Mouse (Mus musculus): Measurements from ENCODE around the gene Otulin. TPM values are rescaled to one million over a fixed set of nuclear protein-coding genes. Genes with fewer than 3 reads are reported as not detected.

Otulin gene
- 25.0 and 28.3 TPM in 2 replicates for polyA plus RNA-seq (2016; fragmentation: Nextera tagmentation; extraction: Ambion mirVana)

DNA sequence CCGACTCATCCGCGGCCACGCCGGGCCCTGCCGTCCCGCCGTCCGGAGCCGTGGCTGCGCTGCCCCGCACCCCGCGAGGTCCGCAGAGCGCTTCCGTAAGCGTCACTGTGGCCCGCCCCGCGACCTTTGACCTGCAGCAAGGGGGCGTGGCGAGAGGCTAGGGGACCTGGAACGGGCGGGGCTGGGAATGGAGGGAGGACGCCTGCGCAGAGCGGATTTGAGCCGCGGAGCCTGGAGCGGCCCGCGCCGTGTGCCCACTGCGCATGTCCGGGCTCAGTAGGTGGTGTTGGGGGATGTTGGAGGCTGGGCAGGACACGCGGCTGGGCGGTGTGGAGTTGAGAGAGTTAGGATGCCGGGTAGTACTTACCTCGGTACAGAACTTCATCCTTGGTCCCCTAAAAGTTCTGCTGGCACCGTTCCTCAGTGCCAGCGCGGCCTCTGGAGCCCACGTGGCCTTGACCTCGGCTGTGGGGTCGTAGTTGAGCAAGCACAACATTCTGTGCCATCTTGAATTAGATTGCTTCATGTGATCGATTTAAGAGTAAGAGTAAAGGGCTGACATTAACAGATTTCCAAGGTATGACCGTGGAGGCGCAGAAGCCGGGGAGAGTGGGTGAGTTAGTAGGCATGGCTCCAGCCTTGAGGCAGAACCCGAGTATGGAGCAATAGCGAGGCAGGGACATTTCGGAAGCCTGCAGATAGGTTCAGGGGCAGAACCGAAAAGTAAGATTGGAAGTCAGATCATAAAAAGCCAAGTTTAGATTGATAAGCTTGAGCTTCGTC lies at the start of gene Otulin:
Otulin (minus strand) TSS at position 93 of the 783 bp plus-strand sequence.
- peak within 1 kb of the TSS; percentile 84 for H3K4me3 ChIP-seq
- H3K9me3 ChIP-seq, result no peaks in the 10 kb centered on the region
- peaks cover 6% of the 10 kb centered on the region; the same call in 1 of the 2 replicates for H3K36me3 ChIP-seq
- peak within 1 kb of the TSS; percentile 89 for H3K27ac ChIP-seq
- peaks cover 33% of the 10 kb centered on the region for H3K4me1 ChIP-seq
- 6% methylated on average over 56 of the region's 56 CpGs for WGBS
- no peaks in the 10 kb centered on the region for H3K27me3 ChIP-seq (ENCODE audit: insufficient read depth, poor library complexity, severe bottlenecking)
- peak; percentile 98 for DNase-seq (ENCODE audit: low spot score)

DNA sequence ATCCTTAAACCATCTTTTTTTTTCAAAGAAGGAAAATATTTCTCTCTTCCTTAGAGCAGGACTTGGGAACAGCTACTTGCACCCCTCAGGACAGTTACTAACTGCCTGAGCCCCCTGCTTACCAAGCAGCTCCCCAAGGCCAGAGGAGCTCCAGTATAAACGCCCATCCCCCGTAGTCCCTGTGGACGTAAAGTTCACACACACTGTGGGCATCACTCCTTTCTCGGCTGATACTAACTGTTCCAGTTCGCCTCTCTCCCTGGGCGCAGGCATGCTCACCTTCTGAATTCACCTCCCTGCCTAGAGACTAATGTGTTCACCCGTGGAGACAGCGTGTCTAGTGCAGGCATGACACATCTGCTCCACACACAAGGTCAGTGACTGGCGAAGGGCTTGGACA lies 48.0 kb upstream of the Otulin start:
- peaks cover 25% of the 10 kb centered on the region for H3K4me1 ChIP-seq
- peaks cover 16% of the 10 kb centered on the region for H3K27me3 ChIP-seq (ENCODE audit: insufficient read depth, poor library complexity, severe bottlenecking)
- no peak overlapping the region for H3K27ac ChIP-seq
- DNase-seq (ENCODE audit: low spot score), result no peak
- WGBS, result 84% methylated on average over 9 of the region's 9 CpGs
- no peaks in the 10 kb centered on the region for H3K9me3 ChIP-seq
- no peaks in the 10 kb centered on the region for H3K36me3 ChIP-seq
- H3K4me3 ChIP-seq, result no peak overlapping the region

DNA sequence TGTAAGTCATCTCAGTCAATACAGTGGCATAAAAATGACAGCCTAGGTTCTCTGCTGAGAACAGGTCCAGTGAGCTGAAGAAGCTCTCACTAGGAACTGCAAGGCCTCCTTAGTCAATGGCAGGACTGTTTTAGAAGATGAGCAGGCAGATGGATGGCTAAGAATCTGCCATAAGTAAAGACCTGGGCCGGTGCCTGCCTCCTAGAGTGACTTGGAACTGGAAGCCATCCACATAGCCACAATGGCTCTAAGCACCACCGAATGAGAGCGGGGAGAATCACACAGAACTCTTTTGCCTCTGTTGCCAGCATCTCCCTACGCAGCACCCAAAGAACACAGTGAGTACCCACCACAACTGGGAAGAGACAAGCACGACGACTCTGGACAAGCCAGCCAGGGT lies 47.3 kb upstream of the Otulin start:
- H3K9me3 ChIP-seq, result no peaks in the 10 kb centered on the region
- no peak overlapping the region for H3K27ac ChIP-seq
- peaks cover 16% of the 10 kb centered on the region for H3K27me3 ChIP-seq (ENCODE audit: insufficient read depth, poor library complexity, severe bottlenecking)
- H3K4me3 ChIP-seq, result no peak overlapping the region
- H3K36me3 ChIP-seq, result no peaks in the 10 kb centered on the region
- WGBS, result 86% methylated on average over 6 of the region's 6 CpGs
- no peak for DNase-seq (ENCODE audit: low spot score)
- peaks cover 25% of the 10 kb centered on the region for H3K4me1 ChIP-seq

DNA sequence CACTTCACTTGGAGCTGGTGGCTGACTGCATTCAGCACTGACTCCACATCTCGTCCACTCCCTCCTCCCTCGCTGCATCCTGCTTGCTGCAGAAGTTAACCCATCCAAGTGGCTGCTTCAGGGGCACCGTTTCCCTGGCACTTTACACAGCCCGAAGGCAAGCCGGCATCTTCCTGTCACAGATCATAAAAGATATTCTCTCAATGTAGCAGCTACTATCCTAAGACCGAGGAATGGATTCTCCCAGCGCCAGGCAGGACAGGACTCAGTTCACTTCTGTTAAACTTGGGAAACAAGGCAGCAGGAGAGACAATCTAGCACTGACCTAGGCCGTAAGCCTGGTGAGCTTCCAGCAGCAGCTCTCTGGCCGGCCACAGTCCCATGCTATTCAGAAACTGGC lies 45.7 kb upstream of the Otulin start:
- H3K4me3 ChIP-seq, result no peak overlapping the region

DNA sequence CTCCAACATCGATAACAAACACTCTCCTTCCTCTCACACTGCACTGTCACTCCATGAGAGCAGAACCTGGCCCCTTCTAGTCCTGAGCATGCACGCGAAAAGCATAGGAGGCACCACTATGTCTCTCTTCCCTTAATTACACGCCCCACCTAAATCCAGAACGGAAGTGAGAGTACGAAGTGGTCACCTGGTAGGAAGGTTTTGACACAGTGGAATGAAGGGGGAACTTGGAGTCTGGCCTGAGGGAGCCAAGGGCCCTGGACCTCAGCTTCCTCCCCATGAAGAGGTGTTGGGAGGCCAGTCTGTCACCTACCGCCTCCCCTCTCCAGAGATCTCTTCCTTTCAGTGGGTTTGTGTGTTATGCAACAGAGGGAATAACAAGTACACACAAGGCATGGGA lies 44.6 kb upstream of the Otulin start:
- H3K27ac ChIP-seq, result no peak overlapping the region
- no peak for DNase-seq (ENCODE audit: low spot score)
- no peaks in the 10 kb centered on the region for H3K9me3 ChIP-seq
- H3K27me3 ChIP-seq (ENCODE audit: insufficient read depth, poor library complexity, severe bottlenecking), result peaks cover 9% of the 10 kb centered on the region
- H3K36me3 ChIP-seq, result no peaks in the 10 kb centered on the region
- 82% methylated on average over 7 of the region's 7 CpGs for WGBS
- peaks cover 21% of the 10 kb centered on the region for H3K4me1 ChIP-seq
- no peak overlapping the region for H3K4me3 ChIP-seq

More for the DNA sequence above, 45.7 kb upstream of the Otulin start:
- H3K36me3 ChIP-seq, result no peaks in the 10 kb centered on the region
- no peak for DNase-seq (ENCODE audit: low spot score)
- H3K27me3 ChIP-seq (ENCODE audit: insufficient read depth, poor library complexity, severe bottlenecking), result peaks cover 16% of the 10 kb centered on the region
- no peak overlapping the region for H3K27ac ChIP-seq
- H3K9me3 ChIP-seq, result no peaks in the 10 kb centered on the region
- H3K4me1 ChIP-seq, result peaks cover 28% of the 10 kb centered on the region
- WGBS, result 55% methylated on average over 9 of the region's 9 CpGs

DNA sequence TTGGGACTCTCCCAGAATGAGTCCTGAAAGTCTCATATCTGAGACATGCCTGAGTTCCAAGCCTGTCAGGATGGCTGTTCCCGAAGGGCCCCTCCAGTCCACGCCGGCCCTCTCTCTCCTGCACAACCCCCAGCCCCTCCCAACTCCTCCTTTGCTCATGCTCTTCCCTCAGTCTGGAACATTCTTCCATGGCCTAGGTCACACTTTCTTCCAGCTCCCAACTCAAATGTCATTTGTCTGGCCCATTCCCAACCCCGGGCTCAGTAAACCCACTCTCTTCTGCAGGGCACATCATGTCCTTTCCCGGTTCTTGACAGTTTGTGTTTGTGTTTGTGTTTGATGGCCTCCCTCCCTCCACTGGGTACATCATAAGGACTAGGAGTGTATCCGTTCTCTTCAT lies 43.5 kb upstream of the Otulin start:
- H3K27me3 ChIP-seq (ENCODE audit: insufficient read depth, poor library complexity, severe bottlenecking), result peaks cover 5% of the 10 kb centered on the region; the same call in 1 of the 2 replicates
- DNase-seq (ENCODE audit: low spot score), result no peak
- H3K4me1 ChIP-seq, result peaks cover 21% of the 10 kb centered on the region
- H3K4me3 ChIP-seq, result no peak overlapping the region
- WGBS, result 73% methylated on average over 6 of the region's 6 CpGs
- H3K36me3 ChIP-seq, result no peaks in the 10 kb centered on the region
- H3K27ac ChIP-seq, result no peak overlapping the region
- no peaks in the 10 kb centered on the region for H3K9me3 ChIP-seq

DNA sequence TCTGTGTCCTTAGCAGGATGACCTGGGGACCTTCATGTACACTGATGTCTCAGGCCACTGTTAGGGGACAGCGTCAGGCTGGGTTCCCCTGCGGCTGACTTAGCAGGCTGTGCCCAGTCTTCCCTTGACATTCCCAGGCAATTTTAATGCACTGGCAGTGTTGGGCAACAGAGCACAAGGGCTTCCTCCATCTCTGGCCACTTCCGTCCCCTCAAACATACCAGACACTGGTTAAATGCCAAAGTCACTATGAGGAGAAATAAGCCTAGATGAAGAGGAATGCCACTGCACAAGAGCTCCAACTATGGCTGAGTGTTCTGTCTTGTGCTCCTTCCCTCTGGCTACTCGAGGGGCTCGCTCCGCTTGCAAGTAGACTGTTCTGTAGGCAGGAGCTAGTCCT lies 42.7 kb upstream of the Otulin start:
- Histone ChIP-seq H3K27ac (no peak overlapping the region), H3K4me1 (peaks cover 21% of the 10 kb centered on the region), H3K4me3 (no peak overlapping the region), H3K27me3 (ENCODE audit: insufficient read depth, poor library complexity, severe bottlenecking) (no peaks in the 10 kb centered on the region), H3K36me3 (no peaks in the 10 kb centered on the region), H3K9me3 (no peaks in the 10 kb centered on the region)
- 82% methylated on average over 6 of the region's 6 CpGs for WGBS
- DNase-seq (ENCODE audit: low spot score), result no peak

DNA sequence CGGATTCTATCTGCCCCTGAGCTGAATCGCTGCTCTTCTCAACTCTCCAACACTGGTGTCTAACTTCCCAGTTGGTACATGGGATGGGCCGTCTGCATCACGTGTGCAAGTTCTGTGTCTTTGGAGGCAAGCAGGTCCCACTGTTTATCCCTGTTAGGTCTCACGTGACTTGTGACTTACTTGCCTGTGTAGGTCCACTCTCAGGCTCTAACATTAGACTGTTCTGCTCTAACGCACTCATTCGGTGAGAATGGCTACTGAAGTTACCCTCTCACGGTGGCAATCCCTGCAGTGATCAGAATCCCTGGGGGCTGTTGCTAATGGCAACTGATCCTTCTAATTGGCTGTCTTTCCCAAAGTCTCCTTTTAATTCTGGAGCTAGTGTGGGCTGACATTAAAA lies 41.8 kb upstream of the Otulin start:
- Histone ChIP-seq H3K27me3 (ENCODE audit: insufficient read depth, poor library complexity, severe bottlenecking) (no peaks in the 10 kb centered on the region), H3K36me3 (no peaks in the 10 kb centered on the region), H3K4me1 (peaks cover 21% of the 10 kb centered on the region), H3K4me3 (no peak overlapping the region), H3K9me3 (no peaks in the 10 kb centered on the region), H3K27ac (no peak overlapping the region)
- WGBS, result 73% methylated on average over 8 of the region's 8 CpGs
- DNase-seq (ENCODE audit: low spot score), result no peak

DNA sequence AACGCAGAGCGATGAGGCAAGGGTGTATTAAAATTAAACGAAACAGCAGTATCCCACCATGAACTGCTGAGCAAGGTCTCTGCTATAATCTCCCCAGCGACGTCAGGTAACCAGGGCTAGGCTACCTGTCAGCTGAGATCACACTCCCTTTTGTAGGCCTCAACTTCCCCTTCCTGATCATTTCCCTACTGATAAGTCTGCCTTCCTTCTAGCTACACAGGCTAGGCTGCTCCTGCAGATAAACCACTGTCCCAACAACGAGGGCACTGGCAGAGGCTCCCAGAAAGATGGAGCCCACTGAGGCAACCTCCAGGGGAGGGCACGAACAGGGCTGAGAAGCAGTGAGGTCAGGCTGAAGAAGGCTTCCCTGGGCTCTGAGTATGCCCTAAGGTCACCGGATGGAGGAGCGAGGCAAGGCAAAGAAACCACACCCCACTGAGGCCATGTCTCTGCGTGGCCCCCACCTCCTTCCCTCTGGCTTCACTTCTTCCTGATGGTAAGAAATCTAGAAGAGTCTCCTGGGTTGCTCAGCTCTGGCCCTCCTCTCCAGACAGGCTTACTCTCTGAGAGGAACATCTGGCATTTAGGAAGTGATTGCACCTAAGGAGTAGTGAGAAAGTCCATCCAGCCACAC lies 41.2 kb upstream of the Otulin start:
- Histone ChIP-seq H3K27me3 (ENCODE audit: insufficient read depth, poor library complexity, severe bottlenecking) (no peaks in the 10 kb centered on the region), H3K27ac (no peak overlapping the region), H3K36me3 (no peaks in the 10 kb centered on the region), H3K4me1 (peaks cover 18% of the 10 kb centered on the region), H3K4me3 (no peak overlapping the region), H3K9me3 (no peaks in the 10 kb centered on the region)
- 83% methylated on average over 10 of the region's 10 CpGs for WGBS
- no peak for DNase-seq (ENCODE audit: low spot score)

DNA sequence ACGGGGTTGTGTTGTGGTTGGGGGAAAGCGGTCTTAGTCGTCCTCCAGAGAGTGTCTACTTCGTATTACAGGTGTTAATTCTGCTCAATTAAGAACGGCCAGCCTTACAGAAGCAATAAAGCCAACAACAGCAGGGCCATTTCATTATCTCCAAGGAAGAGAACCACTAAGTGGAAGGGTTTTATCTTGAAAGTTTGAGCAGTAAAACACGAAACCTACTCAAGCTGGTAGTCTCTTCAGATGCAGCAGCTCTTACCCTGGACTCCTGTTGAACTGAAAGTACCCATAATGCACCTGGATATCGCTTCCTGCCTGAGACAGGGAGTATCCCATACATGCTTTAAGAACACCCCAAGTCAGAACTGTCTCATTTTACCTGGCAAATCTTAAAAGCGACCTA lies 40.2 kb upstream of the Otulin start:
- H3K4me3 ChIP-seq, result no peak overlapping the region
- no peaks in the 10 kb centered on the region for H3K36me3 ChIP-seq
- no peak for DNase-seq (ENCODE audit: low spot score)
- WGBS, result 81% methylated on average over 8 of the region's 8 CpGs
- H3K9me3 ChIP-seq, result no peaks in the 10 kb centered on the region
- H3K27ac ChIP-seq, result no peak overlapping the region
- peaks cover 9% of the 10 kb centered on the region; the same call in 1 of the 2 replicates for H3K4me1 ChIP-seq
- H3K27me3 ChIP-seq (ENCODE audit: insufficient read depth, poor library complexity, severe bottlenecking), result no peaks in the 10 kb centered on the region

DNA sequence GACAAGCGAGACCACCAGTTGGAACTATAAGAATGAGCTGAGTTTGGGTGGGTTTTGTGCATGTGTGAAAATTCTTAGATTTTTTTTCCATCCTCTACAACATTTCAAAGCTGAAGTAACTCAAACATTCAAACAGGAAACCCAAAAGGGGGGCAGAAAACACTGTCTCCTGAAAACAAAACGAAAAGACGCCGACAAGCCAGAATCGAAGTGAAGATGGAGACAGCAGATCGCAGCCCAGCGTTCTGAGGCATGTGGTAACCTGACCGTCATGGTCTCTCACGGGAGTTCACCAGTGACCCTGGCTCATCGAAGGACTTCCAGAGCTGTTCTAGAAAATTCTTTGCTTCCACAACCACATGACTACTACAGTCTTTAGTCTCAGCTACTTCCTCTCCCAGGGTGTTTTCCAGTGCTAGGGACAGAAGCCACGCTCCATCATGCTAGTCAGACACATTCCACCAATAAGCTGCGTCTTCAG lies 39.5 kb upstream of the Otulin start:
- DNase-seq (ENCODE audit: low spot score), result no peak
- WGBS, result 85% methylated on average over 12 of the region's 12 CpGs

DNA sequence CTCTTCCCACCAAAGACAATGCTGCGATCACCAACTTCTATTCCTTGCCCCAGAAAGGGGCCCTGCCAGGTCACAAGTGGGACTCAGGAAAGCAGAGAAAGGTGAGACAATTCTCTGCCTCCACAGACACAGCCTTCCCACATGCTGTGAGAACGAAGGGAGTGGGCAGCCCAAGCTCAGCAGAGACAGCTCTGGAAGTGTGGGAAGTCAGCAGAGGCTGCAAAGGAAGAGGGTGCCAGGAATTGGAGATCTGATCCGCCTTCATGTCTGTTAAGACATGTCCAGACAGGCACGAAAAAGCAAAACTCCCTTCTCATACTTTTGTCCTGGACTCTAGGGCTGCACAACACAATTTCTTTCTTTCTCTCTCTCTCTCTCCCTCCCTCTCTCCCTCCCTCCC lies 38.8 kb upstream of the Otulin start:
- Histone ChIP-seq H3K4me1 (peaks cover 3% of the 10 kb centered on the region; the same call in 1 of the 2 replicates), H3K27me3 (ENCODE audit: insufficient read depth, poor library complexity, severe bottlenecking) (no peaks in the 10 kb centered on the region), H3K4me3 (no peak overlapping the region), H3K9me3 (no peaks in the 10 kb centered on the region), H3K27ac (no peak overlapping the region), H3K36me3 (no peaks in the 10 kb centered on the region)
- WGBS, result 75% methylated on average over 4 of the region's 4 CpGs
- no peak for DNase-seq (ENCODE audit: low spot score)

More for the DNA sequence above, 39.5 kb upstream of the Otulin start:
- Histone ChIP-seq H3K27me3 (ENCODE audit: insufficient read depth, poor library complexity, severe bottlenecking) (no peaks in the 10 kb centered on the region), H3K4me1 (peaks cover 3% of the 10 kb centered on the region; the same call in 1 of the 2 replicates), H3K36me3 (no peaks in the 10 kb centered on the region), H3K4me3 (no peak overlapping the region), H3K9me3 (no peaks in the 10 kb centered on the region), H3K27ac (no peak overlapping the region)

DNA sequence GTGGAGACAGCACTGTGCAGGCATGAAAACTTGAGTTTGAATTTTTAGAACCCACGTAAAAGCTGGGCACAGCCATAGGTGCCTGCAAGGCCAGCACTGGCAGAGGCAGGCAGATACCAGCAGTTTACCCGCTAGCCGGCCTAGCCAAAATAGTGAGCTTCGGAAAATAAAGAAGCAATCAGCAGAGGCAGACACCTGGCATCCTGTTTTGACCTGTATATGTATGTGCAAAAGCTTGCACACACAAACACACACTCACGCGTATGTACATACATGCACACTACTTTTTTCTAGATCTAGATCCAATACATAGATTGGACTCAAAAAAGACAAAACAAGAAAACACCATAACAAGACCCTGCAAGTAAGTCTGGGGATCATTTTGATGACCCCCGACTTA lies 38.1 kb upstream of the Otulin start:
- Histone ChIP-seq H3K36me3 (no peaks in the 10 kb centered on the region), H3K27me3 (ENCODE audit: insufficient read depth, poor library complexity, severe bottlenecking) (no peaks in the 10 kb centered on the region), H3K4me3 (no peak overlapping the region), H3K4me1 (peaks cover 3% of the 10 kb centered on the region; the same call in 1 of the 2 replicates), H3K9me3 (no peaks in the 10 kb centered on the region), H3K27ac (no peak overlapping the region)
- WGBS, result 90% methylated on average over 7 of the region's 7 CpGs
- DNase-seq (ENCODE audit: low spot score), result no peak
